In the genomic region with DNA sequence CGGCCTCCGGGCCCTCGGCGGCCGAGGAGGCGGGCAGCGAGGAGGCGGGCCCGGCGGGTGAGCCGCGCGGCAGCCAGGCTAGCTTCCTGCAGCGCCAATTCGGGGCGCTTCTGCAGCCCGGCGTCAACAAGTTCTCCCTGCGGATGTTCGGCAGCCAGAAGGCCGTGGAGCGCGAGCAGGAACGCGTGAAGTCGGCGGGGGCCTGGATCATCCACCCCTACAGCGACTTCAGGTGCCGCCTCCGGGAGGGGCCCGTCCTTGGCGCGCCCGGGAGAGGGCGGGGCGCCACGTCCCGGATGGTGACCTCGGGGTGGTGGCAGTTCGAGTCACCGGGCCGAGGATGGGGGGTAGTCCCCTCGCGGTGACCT, we compare ENCODE assay signal across 8 mouse cellular contexts. TPM values are rescaled to one million over a fixed set of nuclear protein-coding genes. Genes with fewer than 3 reads are reported as not detected.
DNase-seq lines count a peak whose midpoint lies in the region; ATAC-seq lines count a peak whose summit lies in the region.

No protein-coding gene starts in this region.

- peak; percentile 61 to 66 for DNase-seq in left cerebral cortex, postnatal 25 days (ENCODE audit: low spot score in 2 of 2)
- no peak for DNase-seq in left cerebral cortex, adult 11 months (ENCODE audit: low spot score)
- DNase-seq in T-cell, adult 2 months (ENCODE audit: low spot score) = peak; percentile 14
- no peak for DNase-seq in embryonic facial prominence, embryonic 10.5 days (ENCODE audit: low spot score)
- DNase-seq in urinary bladder, postnatal 10 days (ENCODE audit: low spot score) = no peak
- no peak for DNase-seq in adrenal gland, postnatal 4 days (ENCODE audit: low spot score in 2 of 2)

- H3K27ac ChIP-seq in embryonic facial prominence, embryonic 10.5 days (replicated peaks) = no peak overlapping the region
- H3K27ac ChIP-seq in intestine, embryonic 15.5 days = no peak overlapping the region
- no peak overlapping the region for H3K27ac ChIP-seq in neural tube, embryonic 13.5 days (replicated peaks)

- intact Hi-C loops in left cerebral cortex, postnatal 25 days (cut with DNase I) = no loop called here

- H3K36me3 ChIP-seq in embryonic facial prominence, embryonic 10.5 days (replicated peaks) = peaks cover 10% of the 10 kb centered on the region
- no peaks in the 10 kb centered on the region for H3K36me3 ChIP-seq in intestine, embryonic 15.5 days
- H3K36me3 ChIP-seq in neural tube, embryonic 13.5 days = peaks cover 5% of the 10 kb centered on the region

- H3K9ac ChIP-seq in intestine, embryonic 15.5 days = peak overlapping the region; percentile 46
- peak overlapping the region; percentile 82 for H3K9ac ChIP-seq in neural tube, embryonic 13.5 days

- peaks cover 71% of the 10 kb centered on the region for H3K27me3 ChIP-seq in embryonic facial prominence, embryonic 10.5 days (replicated peaks; ENCODE audit: low read depth, poor library complexity, severe bottlenecking)
- peaks cover 39% of the 10 kb centered on the region for H3K27me3 ChIP-seq in intestine, embryonic 15.5 days (replicated peaks)
- peaks cover 65% of the 10 kb centered on the region for H3K27me3 ChIP-seq in neural tube, embryonic 13.5 days

- no peaks in the 10 kb centered on the region for H3K9me3 ChIP-seq in embryonic facial prominence, embryonic 10.5 days
- H3K9me3 ChIP-seq in intestine, embryonic 15.5 days = no peaks in the 10 kb centered on the region
- no peaks in the 10 kb centered on the region for H3K9me3 ChIP-seq in neural tube, embryonic 13.5 days

- peak overlapping the region; percentile 99 for H3K4me2 ChIP-seq in intestine, embryonic 15.5 days (replicated peaks)
- H3K4me2 ChIP-seq in neural tube, embryonic 13.5 days = peak overlapping the region; percentile 90

- peak; percentile 41 for ATAC-seq in intestine, embryonic 15.5 days
- ATAC-seq in neural tube, embryonic 13.5 days (ENCODE audit: low read depth) = peak; percentile 12

- H3K4me1 ChIP-seq in embryonic facial prominence, embryonic 10.5 days = peaks cover 20% of the 10 kb centered on the region
- peaks cover 14% of the 10 kb centered on the region for H3K4me1 ChIP-seq in intestine, embryonic 15.5 days (replicated peaks)
- H3K4me1 ChIP-seq in neural tube, embryonic 13.5 days (replicated peaks) = peaks cover 28% of the 10 kb centered on the region

- H3K4me3 ChIP-seq in embryonic facial prominence, embryonic 10.5 days = peak overlapping the region; percentile 66
- H3K4me3 ChIP-seq in intestine, embryonic 15.5 days (replicated peaks) = peak overlapping the region; percentile 68
- peak overlapping the region; percentile 66 for H3K4me3 ChIP-seq in neural tube, embryonic 13.5 days

- under 1% methylated on average over 44 of the region's 44 CpGs for WGBS in embryonic facial prominence, embryonic 10.5 days
- 1% methylated on average over 36 of the region's 44 CpGs for WGBS in intestine, embryonic 15.5 days
- WGBS in neural tube, embryonic 13.5 days = under 1% methylated on average over 44 of the region's 44 CpGs

RNA-seq across cellular contexts. Expression of a gene that starts 0.5 kb away (rescaled TPM):
- 100 to 1,000 TPM; 111 to 123 TPM for total RNA-seq in left cerebral cortex, postnatal 25 days (2021)
- 0.04 TPM in 1 of 2 replicates, not detected in the other for polyA plus RNA-seq in embryonic facial prominence, embryonic 10.5 days (2016; fragmentation: Nextera tagmentation; extraction: Ambion mirVana)
- polyA plus RNA-seq in intestine, embryonic 15.5 days (2015; fragmentation: Nextera tagmentation; extraction: Ambion mirVana) = 0.18 and 0.23 TPM in 2 replicates
- polyA plus RNA-seq in neural tube, embryonic 13.5 days (2015; fragmentation: Nextera tagmentation; extraction: Ambion mirVana) = 0.78 and 0.83 TPM in 2 replicates
- total RNA-seq in adrenal gland, postnatal 4 days (2021) = 1 to 10 TPM; 8.9 to 9.3 TPM

RNA-seq across cellular contexts. Expression of a gene that starts 12.7 kb away (rescaled TPM):
- total RNA-seq in left cerebral cortex, postnatal 25 days (2021) = 100 to 1,000 TPM; 650 to 673 TPM
- 591 and 608 TPM in 2 replicates for polyA plus RNA-seq in embryonic facial prominence, embryonic 10.5 days (2016; fragmentation: Nextera tagmentation; extraction: Ambion mirVana)
- polyA plus RNA-seq in intestine, embryonic 15.5 days (2015; fragmentation: Nextera tagmentation; extraction: Ambion mirVana) = 1,119 and 1,131 TPM in 2 replicates
- 750 and 762 TPM in 2 replicates for polyA plus RNA-seq in neural tube, embryonic 13.5 days (2015; fragmentation: Nextera tagmentation; extraction: Ambion mirVana)
- total RNA-seq in adrenal gland, postnatal 4 days (2021) = 100 to 1,000 TPM; 504 to 513 TPM

RNA-seq across cellular contexts. Expression of a gene that starts 28.2 kb away (rescaled TPM):
- total RNA-seq in left cerebral cortex, postnatal 25 days (2021) = 1 to 10 TPM; 1.5 to 2.4 TPM
- polyA plus RNA-seq in embryonic facial prominence, embryonic 10.5 days (2016; fragmentation: Nextera tagmentation; extraction: Ambion mirVana) = 0.88 and 1.5 TPM in 2 replicates
- polyA plus RNA-seq in intestine, embryonic 15.5 days (2015; fragmentation: Nextera tagmentation; extraction: Ambion mirVana) = 0.52 and 0.76 TPM in 2 replicates
- 0.69 and 1.5 TPM in 2 replicates for polyA plus RNA-seq in neural tube, embryonic 13.5 days (2015; fragmentation: Nextera tagmentation; extraction: Ambion mirVana)
- 1 to 10 TPM; 1.8 to 2.4 TPM for total RNA-seq in adrenal gland, postnatal 4 days (2021)

RNA-seq across cellular contexts. Expression of a gene that starts 29.4 kb away (rescaled TPM):
- 10 to 100 TPM; 42.1 to 45.7 TPM for total RNA-seq in left cerebral cortex, postnatal 25 days (2021)
- 52.8 and 54.3 TPM in 2 replicates for polyA plus RNA-seq in embryonic facial prominence, embryonic 10.5 days (2016; fragmentation: Nextera tagmentation; extraction: Ambion mirVana)
- 37.8 and 45.5 TPM in 2 replicates for polyA plus RNA-seq in intestine, embryonic 15.5 days (2015; fragmentation: Nextera tagmentation; extraction: Ambion mirVana)
- 40.7 and 41.2 TPM in 2 replicates for polyA plus RNA-seq in neural tube, embryonic 13.5 days (2015; fragmentation: Nextera tagmentation; extraction: Ambion mirVana)
- 10 to 100 TPM; 61.2 to 68.6 TPM for total RNA-seq in adrenal gland, postnatal 4 days (2021)

RNA-seq across cellular contexts. Expression of a gene that starts 35.0 kb away (rescaled TPM):
- 10 to 100 TPM; 75.9 to 78.0 TPM for total RNA-seq in left cerebral cortex, postnatal 25 days (2021)
- polyA plus RNA-seq in embryonic facial prominence, embryonic 10.5 days (2016; fragmentation: Nextera tagmentation; extraction: Ambion mirVana) = 240 and 250 TPM in 2 replicates
- 137 and 144 TPM in 2 replicates for polyA plus RNA-seq in intestine, embryonic 15.5 days (2015; fragmentation: Nextera tagmentation; extraction: Ambion mirVana)
- polyA plus RNA-seq in neural tube, embryonic 13.5 days (2015; fragmentation: Nextera tagmentation; extraction: Ambion mirVana) = 98.3 and 98.7 TPM in 2 replicates
- total RNA-seq in adrenal gland, postnatal 4 days (2021) = 10 to 100 TPM; 72.6 to 78.1 TPM

Comparison
In these comparisons a context has a peak if more than half of its experiments do, and no peak if none do; other contexts are left out.
1. DNase-seq: peak in left cerebral cortex, postnatal 25 days (2 of 2) and T-cell, adult 2 months (single experiment); none in left cerebral cortex, adult 11 months (single experiment), embryonic facial prominence, embryonic 10.5 days (single experiment), urinary bladder, postnatal 10 days (single experiment) and adrenal gland, postnatal 4 days (0 of 2).
2. Peak in every context shown above with its lines, with median percentiles within 50 percentile points of each other: H3K4me3 ChIP-seq.